Mouse (Mus musculus): ENCODE results near the gene Fam133b.

Fam133b gene

DNA sequence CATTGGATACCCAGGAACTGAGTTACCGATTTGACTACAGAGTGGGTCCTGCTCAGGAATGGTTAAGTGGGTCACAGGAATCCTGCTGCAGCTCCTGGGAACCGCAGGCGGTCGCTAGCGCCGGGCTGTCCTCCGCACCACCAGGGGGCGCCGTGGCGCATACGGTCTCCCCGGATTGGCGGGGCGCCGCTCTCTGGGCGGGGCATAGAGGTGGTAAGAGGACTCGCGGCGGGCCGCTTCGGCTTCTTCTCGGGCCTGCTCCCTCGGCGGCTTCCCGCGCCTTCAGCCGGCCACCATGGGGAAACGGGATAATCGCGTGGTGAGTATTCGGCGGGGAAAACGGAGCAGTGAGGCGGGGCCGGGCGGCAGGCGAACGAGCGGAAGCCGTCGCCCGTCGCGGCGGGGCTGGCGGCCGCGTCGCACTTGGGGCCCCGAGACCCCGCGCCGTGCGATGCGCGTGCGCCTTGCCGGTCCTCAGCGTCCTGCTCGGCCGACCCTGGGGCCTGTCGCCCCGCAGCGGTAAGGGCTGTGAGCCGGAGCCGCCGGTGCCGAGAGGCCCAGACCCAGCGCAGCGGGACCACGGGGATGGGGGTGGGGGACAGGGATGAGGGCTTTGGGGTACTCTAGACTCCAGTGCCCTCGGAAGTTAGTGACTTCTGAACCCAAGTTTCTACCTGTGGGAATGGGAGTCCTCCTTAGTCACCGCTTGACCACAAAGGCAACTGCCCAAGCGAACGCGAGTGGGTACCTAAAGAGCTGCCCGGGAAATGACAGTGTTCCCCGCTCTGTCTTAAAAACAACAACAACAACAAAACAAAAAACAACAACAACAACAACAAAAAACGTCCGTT is at the start of gene Fam133b:
Gene Fam133b, plus strand, starts transcription at position 205 of the 851 bp plus-strand sequence.
- peak; percentile 97 for DNase-seq (ENCODE audit: low read depth, low spot score)

DNA sequence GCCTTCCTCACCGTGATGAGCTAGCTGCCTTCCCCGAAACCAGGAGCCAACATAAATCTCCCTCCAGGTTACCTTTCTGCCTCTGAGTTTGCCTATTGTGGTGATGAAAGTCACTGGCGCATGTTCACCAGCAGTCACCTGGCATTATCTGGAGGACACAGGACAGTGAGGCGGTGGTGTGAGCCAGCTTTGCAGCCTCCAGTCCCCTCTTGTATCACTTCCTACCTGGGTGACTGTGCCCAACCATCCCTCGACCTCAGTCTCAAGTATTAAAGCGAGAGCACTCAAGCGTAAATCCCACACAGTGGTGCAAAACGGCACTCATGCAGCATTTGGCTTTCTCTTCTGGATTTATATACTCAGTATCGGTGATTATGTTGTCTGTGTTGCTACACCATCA is 49.7 kb upstream of the Fam133b start:
- no peak for DNase-seq (ENCODE audit: low read depth, low spot score)

DNA sequence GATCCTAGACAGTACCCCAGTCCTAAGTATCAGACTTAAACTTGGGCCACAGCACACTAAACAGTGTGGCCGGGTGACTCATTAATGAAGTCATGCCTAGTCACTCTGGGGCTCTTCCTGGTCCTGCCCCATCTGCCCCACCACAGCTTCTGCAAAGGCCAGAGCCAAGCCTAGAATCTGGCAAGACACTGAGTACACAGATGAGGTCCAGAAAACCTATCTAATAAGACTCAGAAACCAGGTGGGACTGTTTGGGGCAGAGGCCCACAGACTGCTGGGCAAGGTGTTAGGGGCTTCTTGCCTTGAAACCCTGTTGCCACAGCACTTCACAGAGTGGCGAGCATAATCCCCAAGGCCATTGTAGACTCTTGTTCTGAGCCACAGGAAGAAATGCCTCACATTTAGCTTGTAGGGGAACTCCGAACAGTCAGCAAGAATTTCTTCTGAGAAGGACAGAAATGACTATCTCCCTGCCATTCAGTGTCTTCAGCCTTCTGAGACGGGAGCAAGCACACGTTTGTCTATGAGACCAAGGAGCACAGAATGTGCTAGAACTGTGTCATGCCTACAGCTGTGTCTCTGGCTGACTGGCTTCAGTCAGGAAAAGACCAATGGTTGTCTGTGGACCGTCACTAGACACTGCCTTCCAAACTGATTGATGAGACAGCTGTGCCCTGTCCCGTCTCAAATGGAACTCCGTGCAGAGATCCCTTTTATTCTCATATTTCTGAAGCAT is 49.0 kb upstream of the Fam133b start:
- no peak for DNase-seq (ENCODE audit: low read depth, low spot score)

DNA sequence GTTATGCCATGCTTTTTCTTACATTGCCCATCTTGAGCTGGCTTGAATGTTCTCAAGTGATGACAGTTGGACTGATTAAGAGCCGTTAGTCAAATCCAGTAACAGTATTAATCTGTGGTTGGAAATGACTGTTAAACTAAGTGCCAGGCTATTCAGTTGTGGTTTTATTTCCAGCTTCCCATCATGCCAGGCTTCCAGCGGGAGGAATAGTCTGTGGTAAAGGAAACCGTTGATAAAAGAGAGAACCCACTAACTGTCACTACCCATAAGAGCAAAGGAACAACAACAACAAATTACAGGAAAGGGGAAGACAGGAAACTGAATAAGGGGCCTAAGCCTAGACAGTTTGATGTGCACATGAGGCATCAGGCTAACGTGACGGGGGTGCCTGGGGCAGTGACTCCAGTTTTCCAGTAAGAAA is 46.1 kb upstream of the Fam133b start:
- DNase-seq (ENCODE audit: low read depth, low spot score): no peak

DNA sequence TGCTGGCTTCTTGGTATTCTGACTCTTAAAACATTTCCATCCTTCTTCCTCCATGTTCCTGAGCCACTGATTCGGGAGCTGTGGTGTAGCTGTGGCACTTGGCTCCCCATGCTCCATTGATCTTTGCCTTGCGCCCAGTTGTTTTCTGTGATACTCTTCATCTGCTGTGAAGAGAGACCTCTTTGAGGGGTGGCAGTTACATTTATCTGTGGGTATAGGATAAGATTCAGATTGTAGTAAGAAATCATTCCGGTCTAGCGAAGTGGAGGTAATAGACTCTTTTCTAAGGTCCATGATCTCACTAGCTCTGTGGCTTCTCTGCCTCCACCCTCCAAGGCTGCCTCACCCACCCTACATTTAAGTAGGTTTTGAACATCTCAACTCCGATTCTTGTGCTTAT is 43.3 kb upstream of the Fam133b start:
- no peak for DNase-seq (ENCODE audit: low read depth, low spot score)

DNA sequence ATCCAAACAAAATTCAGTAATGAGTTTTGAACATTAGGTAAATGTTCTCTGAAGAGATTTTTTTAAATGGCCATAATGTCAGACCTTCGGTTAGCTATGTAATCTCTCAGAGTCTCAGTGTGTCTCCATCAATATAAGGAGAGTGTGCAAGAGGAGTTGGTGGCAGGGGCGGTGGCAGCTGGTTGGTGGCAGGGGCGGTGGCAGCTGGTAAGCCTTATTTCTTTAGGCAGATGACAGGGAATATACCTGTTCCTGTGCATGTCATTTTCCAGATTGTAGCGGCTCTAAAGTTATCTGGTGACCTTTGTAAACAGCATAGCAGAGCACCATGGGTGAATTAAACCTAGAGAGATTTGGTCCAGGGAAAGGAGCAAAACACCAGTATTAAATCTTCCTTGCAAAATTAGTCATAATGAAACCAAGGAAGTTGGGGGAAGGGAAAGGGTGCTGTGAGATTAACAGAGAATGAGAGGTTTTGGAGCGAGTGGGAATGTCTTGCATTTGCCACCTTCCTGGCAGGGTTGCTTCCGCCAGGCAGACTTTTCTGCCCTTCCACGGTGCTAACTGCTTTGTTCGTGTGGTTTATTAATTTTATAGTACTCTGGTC is 42.6 kb upstream of the Fam133b start:
- no peak for DNase-seq (ENCODE audit: low read depth, low spot score)

DNA sequence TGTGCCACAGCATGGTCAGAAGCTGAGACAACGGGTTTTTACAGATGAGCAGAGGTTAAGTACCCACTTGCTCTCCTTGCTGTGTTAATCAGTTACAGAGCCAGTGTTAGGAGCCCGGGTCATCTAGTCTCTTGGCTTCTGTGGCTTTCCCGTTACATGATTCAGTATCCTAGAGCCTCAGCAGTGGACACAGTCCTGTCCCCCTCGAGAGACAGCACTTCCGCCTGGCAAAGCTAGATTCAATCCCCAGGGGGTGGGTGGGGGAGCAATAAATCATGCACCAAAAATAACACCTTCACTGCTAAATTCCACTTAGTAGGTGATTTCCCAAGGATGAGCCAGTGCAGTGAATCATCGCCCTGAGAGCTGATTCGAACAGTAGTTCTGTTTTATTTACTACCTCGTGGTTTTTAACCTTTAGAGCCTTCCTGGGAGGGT is 42.0 kb upstream of the Fam133b start:
- no peak for DNase-seq (ENCODE audit: low read depth, low spot score)

DNA sequence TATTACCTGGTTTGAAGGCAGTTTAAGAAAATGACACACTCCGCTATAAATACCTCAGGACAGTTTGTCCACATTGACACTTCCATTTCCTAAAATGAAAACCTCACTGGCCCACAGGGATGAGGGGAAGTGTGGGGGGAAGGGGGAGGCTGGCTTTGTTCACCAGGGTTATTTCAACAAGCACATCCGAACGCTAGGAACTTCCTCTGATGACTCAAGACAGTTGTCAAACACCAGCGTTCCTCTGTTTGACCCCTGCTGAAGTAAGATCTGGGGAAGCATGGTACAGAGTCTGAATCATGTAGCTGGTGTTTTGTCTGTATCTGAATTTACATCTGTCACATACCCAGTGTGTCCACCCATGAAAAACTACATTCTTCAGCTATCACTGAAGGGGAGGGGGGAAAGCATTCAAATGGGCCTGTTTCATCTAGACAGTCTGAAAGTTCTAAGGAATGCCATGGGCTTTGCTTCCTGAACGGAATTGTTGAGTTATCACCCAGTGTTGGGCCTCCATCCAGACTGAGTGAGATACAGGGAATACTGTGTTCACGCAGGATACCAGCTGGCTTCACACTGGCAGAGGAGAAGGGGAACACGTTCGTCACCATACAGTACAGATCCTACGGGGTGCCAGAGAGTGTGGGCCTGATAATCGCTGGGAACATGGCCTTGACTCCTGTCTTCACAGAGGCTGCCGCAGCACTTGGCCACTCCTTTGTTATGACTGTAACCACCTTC is 40.9 kb upstream of the Fam133b start:
- no peak for DNase-seq (ENCODE audit: low read depth, low spot score)

DNA sequence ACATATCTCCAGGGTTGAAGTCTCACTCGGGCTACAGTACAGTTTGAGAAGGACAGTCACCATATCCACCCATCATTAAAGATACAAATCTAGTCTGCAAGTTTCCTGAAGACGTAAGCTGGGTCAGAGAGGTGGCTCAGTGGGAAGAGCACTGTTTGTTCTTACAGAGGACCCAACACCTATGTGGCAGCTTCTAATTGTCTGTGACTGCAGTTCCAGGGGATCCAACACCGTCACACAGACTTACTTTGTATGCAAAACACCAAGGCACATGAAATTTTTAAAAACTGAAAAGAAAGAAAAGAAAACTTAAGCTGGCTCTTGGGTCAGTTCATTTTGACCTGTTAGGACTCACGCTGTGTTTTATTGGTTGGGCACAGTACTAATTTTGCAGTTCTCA is 40.3 kb upstream of the Fam133b start:
- DNase-seq (ENCODE audit: low read depth, low spot score): no peak

DNA sequence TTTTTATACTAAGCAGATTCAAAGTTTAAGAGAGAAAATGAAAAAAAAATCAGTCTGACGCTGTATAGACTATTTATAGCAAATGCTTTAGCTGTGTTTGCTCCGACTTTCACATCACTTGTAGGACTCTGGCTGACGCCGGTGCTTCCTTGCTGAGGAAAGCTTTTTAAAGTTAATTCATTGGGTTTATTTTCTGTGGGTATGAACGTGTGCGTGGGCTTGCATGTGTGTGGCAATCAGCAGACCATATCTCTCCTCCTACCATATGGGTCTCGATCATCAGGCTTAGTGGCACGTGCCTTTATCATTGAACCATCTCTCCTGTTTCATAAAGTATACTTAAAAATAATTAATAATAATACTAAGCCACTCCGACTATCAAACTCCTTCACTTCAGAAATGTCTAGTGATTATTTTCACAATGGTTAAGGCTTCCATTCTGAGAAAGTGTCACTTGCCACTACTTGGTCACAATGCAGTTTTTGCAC is 39.8 kb upstream of the Fam133b start:
- DNase-seq (ENCODE audit: low read depth, low spot score): no peak

DNA sequence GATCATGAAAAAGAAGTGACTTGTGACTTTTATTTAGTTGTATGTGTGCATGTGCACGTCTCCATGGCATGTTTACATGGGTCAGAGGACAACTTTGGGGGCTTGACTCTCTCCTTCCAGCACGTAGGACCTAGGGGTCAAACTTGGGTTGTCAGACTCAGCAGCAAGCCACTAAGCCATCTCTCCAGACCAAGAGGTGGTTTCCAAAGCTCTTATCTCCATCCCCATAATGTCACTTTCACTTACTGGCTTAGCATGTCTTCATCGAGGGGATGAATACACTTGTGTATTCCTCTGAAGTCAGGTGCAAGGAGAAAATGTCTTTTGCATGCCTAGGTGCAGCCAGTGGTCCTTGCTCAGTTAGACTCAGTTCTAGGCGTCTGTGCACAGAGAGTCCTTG is 39.2 kb upstream of the Fam133b start:
- no peak for DNase-seq (ENCODE audit: low read depth, low spot score)

DNA sequence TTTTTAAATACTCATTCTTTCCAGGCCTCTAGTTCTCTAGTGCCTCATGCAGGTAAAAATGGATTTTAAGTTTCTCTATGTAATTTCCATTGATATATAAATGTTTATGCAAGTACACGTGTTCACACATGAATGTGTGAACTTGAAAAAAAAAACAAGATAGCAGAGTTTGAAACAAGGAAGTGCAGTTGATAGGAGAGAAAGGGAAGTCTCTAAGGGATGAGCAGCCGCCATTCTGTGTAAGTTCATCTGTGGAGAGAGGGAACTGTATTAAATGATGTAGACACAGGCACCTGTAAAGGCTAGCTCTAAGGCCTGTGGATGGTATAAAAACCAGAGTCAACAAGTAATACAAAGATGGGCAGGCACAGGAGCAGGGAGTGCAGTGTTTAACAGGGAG is 38.1 kb upstream of the Fam133b start:
- no peak for DNase-seq (ENCODE audit: low read depth, low spot score)

DNA sequence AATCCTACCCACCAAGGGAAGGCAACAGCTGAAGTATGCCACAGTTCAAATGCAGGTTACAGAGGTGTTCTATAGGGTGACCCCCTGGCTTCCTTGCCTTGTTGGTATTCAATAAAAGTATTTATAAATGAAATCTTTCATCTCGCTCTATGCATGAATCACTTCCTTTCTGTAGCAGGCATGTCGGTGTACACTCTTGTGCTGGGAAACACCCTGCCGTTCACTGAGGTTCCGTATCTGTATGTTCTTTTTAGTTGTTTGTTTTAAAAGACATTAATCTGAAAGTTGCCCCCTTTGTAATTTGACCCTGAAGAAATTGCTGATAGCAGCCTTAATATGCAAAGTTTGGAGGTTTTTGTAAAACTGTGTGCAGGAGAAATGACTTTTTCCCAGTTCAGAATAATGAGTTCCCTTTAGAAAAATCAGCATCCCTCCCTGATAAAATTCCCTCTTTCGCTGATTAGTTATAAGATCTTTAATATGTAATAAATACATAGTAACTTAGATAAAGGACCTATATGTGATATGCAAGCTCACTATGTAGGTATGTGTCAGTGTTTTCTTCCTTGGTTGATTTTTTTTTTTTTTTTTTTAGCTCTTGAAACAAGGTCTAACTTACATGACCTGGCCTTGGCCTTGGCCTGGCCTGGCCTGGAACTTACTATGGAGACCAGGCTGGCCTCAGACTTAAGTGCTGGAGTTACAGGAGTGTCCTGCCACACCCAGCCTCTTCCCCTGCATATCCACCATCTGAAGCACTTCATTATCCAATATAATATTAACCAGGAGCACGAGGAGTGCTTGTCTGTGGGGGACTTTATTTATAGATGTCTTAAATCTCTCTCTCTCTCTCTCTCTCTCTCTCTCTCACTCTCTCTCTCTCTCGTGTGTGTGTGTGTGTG is 34.9 kb upstream of the Fam133b start:
- no peak for DNase-seq (ENCODE audit: low read depth, low spot score)

DNA sequence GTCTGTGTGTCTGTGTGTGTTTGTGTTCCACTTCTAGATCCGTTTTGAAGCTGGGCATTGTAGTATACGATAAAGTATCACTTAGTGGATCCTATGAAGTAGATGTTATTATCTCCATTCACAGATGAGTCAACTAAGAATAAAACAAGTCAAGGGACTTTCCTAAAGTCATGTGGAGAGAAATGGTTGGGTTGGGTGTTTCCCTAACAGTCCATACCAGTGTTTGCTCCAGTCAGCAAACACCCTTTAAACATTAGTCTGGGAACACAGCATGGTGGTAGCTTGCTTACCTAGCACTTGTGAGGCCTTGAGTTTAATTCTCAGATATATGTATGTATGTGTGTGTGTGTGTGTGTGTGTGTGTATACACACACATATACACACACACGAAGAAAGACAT is 34.1 kb upstream of the Fam133b start:
- DNase-seq (ENCODE audit: low read depth, low spot score): no peak

DNA sequence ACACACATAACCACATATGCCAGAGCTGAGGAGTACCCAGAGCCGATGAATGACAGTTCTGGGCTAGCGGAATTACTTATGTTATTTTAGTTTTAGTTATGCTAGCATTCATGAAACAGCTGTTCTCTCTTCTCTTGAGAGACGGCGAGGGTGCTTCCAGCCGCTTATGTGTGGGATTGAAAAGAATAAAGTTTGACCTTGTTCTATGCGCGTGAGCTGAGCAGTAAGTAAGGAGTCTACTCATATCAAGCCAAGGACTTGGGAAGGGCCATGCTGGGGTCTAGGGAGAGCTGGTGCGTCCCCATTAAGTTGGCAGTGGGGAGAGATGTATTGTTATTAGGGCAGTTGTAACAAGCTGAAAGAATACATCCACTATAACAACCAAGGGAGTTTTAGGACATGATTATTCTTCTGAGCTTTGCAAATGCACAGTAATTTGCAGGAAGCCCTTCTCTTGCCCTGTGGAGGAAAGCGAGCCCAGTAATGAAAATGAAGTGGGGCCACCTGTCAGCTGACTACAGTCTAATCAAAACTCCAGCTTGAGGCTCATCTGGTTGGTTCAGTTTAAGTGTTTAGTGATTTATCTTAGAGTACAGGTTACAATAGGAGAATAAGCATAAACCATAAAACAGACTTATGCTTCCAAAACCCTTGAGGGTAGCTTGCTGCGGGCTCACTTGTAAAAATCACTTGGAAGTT is 32.4 kb upstream of the Fam133b start:
- DNase-seq (ENCODE audit: low read depth, low spot score): no peak

DNA sequence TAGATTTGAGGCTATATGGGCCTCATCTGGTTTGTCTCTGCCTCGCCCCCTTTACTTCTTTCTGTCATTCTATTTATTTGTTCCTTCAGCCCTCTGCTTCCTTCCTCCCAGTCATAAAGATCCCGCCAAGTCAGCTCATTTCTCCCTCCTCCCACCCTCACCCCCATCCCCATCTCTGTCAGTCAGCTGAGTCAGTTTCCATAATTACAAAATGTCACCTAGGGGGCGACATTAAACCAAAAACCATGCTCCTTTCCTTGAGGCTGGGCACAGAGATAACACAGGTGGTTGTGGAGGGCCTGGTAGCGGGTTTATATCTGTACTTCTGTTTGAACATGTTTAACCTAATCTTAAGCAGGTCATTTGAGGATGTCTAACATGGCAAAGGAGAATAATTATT is 31.0 kb upstream of the Fam133b start:
- no peak for DNase-seq (ENCODE audit: low read depth, low spot score)

DNA sequence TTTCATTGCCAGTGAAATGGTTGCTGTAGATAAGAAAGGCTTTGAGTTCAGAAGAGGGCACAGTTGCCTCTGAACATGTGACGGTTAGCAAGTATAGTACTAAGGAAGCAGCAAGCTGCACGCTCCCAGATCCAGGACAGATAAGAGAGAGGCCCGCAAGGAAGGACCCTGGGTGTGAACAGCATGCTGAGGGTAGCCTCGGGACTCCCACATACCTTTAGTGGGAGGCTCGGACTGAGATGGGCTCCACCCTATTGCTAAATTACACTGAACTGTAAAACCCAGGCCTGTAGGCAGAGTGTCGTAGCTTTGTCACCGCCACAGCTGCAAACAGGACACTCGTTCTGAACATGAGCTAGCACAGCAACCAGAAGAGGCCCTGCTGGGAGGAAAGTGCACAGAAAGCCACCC is 28.7 kb upstream of the Fam133b start:
- peak; percentile 46 for DNase-seq (ENCODE audit: low read depth, low spot score)

DNA sequence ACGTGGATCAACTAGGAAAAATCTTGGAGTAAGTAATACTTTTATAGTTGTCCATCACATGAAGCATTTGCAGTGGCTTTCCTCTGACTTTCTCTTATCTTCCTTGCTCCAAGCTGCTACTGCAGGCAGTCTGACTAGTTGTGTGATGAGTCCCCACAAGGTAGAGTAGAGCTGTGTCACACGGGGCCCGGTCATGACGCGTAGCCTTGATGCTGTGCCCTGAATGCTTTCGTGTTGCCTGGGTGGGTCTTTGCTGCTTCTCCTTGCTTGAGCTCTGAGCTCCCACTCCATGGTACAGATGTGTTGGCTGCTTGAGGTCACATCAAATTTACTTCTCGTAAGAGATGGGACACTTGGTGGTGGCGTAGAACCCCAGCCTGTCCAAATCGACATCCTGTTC is 28.2 kb upstream of the Fam133b start:
- DNase-seq (ENCODE audit: low read depth, low spot score): no peak

DNA sequence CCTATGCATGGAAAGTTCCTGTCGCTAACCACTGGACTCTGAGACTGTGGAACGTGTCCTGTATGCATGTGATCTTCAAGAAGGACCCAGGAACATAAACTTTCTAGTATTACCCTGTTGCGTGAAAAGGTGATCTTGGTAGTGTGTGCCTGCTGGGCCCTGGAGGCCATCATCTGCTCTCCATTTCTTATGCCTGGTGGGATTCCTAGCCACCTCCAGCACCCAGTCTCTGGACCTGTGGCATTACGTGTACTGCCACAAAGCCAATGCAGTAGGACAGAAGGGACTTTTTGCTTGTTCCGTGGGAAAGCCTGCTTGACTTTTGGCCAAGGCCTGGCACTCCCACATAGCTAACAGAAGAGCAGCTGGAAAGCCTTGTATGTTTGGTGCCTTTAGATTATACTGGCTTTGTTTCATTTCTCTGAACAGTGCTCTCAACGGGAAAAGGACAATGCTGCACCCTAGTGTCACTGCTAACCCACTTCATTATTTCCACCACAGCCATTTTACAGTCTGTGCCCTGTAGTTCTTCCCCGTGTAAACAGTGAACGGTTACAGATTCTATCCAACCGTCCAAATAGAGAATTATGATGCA is 27.1 kb upstream of the Fam133b start:
- DNase-seq (ENCODE audit: low read depth, low spot score): no peak

All from ZHBTc4 (cell line).